ENCODE assay signal across 24 mouse cellular contexts in genomic region chr9:92799695-92800094, GRCm38 (mm10).
DNase-seq lines count a peak whose midpoint lies in the region; ATAC-seq lines count a peak whose summit lies in the region.
"Had no signal": no experiment of that assay in that cellular context is flagged by ENCODE, and none has a peak within 500 bp of the region (broad histone marks: within the 10 kb centered on the region; RNA-seq: fewer than 3 reads in every experiment).

No protein-coding gene starts in this region.

- no peaks in the 10 kb centered on the region for H3K27me3 ChIP-seq in limb, embryonic 11.5 days (ENCODE audit: control insufficient read depth, insufficient read depth, low read length)
- no peaks in the 10 kb centered on the region for H3K27me3 ChIP-seq in limb, embryonic 10.5 days (ENCODE audit: low read depth, poor library complexity, severe bottlenecking)
- H3K27me3 ChIP-seq: embryonic facial prominence, embryonic 15.5 days; hindbrain, embryonic 13.5 days had no signal

- no peak overlapping the region for H3K4me3 ChIP-seq in limb, embryonic 11.5 days (ENCODE audit: low read depth, low read length)
- H3K4me3 ChIP-seq in limb, embryonic 10.5 days, result no peak overlapping the region
- H3K4me3 ChIP-seq: embryonic facial prominence, embryonic 15.5 days; gastrocnemius, adult 2 months; hindbrain, embryonic 13.5 days had no signal

- no peaks in the 10 kb centered on the region for H3K36me3 ChIP-seq in limb, embryonic 11.5 days (ENCODE audit: control insufficient read depth, insufficient read depth, low read length)
- H3K36me3 ChIP-seq in limb, embryonic 10.5 days, result no peaks in the 10 kb centered on the region
- H3K36me3 ChIP-seq: embryonic facial prominence, embryonic 15.5 days; hindbrain, embryonic 13.5 days had no signal

- H3K4me2 ChIP-seq in limb, embryonic 11.5 days (ENCODE audit: low read depth, severe bottlenecking), result no peak overlapping the region
- H3K4me2 ChIP-seq: embryonic facial prominence, embryonic 15.5 days; heart, embryonic 11.5 days; hindbrain, embryonic 13.5 days had no signal

- no peaks in the 10 kb centered on the region for H3K9me3 ChIP-seq in limb, embryonic 11.5 days (ENCODE audit: control insufficient read depth, low read length)
- no peaks in the 10 kb centered on the region for H3K9me3 ChIP-seq in limb, embryonic 10.5 days (replicated peaks)
- H3K9me3 ChIP-seq: embryonic facial prominence, embryonic 15.5 days; hindbrain, embryonic 13.5 days had no signal

- peak; percentile 1 for DNase-seq in embryo, embryonic 10.5 days (ENCODE audit: low spot score)
- no peak for DNase-seq in embryo, embryonic 10 days (ENCODE audit: low spot score)
- DNase-seq in limb, embryonic 11.5 days (ENCODE audit: low spot score), result no peak
- DNase-seq in limb, embryonic 10.5 days (ENCODE audit: low spot score), result no peak
- DNase-seq in mesoderm, embryonic 11.5 days (ENCODE audit: low read depth, low spot score), result peak; percentile 2
- no peak for DNase-seq in cerebellum, postnatal 4 days (ENCODE audit: low spot score in 2 of 2)
- DNase-seq: adrenal gland, adult 8-10 months; adrenal gland, postnatal 25 days; cerebellum, adult 11-12 months; cerebellum, adult 8-10 months; cerebellum, postnatal 10 days; cerebellum, postnatal 36 days; gastrocnemius, adult 2 months; gastrocnemius, postnatal 14 days; heart, adult 11 months; kidney, adult 18-20 months had no signal

- no peak overlapping the region for H3K27ac ChIP-seq in limb, embryonic 11.5 days (replicated peaks; ENCODE audit: low read depth, low read length)
- no peak overlapping the region for H3K27ac ChIP-seq in limb, embryonic 10.5 days
- H3K27ac ChIP-seq: embryonic facial prominence, embryonic 15.5 days; gastrocnemius, adult 2 months; hindbrain, embryonic 13.5 days had no signal

- WGBS in limb, embryonic 11.5 days, result 8% methylated on average over 1 of the region's 1 CpGs
- WGBS in limb, embryonic 10.5 days, result 14% methylated on average over 1 of the region's 1 CpGs

- peak; percentile 65; the same call in 1 of the 2 replicates for ATAC-seq in limb, embryonic 11.5 days (ENCODE audit: insufficient number of reproducible peaks, low FRiP score, low TSS enrichment, low read depth)
- ATAC-seq: activated CD4-positive, CD25-positive, alpha-beta regulatory T cell, adult 4 months; forebrain, embryonic 14.5 days; hindbrain, embryonic 16.5 days; inflammation-experienced regulatory T-cells, adult 6 months; intestine, embryonic 16.5 days had no signal

- no peak overlapping the region for H3K9ac ChIP-seq in limb, embryonic 11.5 days (ENCODE audit: low read length)
- H3K9ac ChIP-seq: embryonic facial prominence, embryonic 15.5 days; hindbrain, embryonic 13.5 days had no signal

- H3K4me1 ChIP-seq in limb, embryonic 11.5 days (ENCODE audit: control insufficient read depth, insufficient read depth, low read length), result no peaks in the 10 kb centered on the region
- no peaks in the 10 kb centered on the region for H3K4me1 ChIP-seq in limb, embryonic 10.5 days
- H3K4me1 ChIP-seq: embryonic facial prominence, embryonic 15.5 days; hindbrain, embryonic 13.5 days had no signal

Comparison
In these comparisons a context has a peak if more than half of its experiments do, and no peak if none do; other contexts are left out.
1. DNase-seq: peak in embryo, embryonic 10.5 days (single experiment) and mesoderm, embryonic 11.5 days (single experiment); none in embryo, embryonic 10 days (single experiment), limb, embryonic 11.5 days (single experiment), limb, embryonic 10.5 days (single experiment) and cerebellum, postnatal 4 days (0 of 2).